Mouse (Mus musculus): ENCODE results near the gene Arhgap35. TPM values are rescaled to one million over a fixed set of nuclear protein-coding genes. Genes with fewer than 3 reads are reported as not detected.
"Not testable (repeated sequence)": the region's sequence is repeated elsewhere in the genome, so short reads cannot be mapped to it uniquely, and the experiment has no call there.

The Arhgap35 gene
- polyA plus RNA-seq (2015; fragmentation: Nextera tagmentation; extraction: Ambion mirVana) = 2.5 and 2.6 TPM in 2 replicates

- Histone ChIP-seq H3K9me3 (replicated peaks; ENCODE audit: control insufficient read depth, low read length) (no peaks in the 10 kb centered on the region), H3K4me2 (ENCODE audit: low read depth, low read length) (peak within 1 kb of the TSS; percentile 86), H3K9ac (ENCODE audit: low read depth, low read length) (peak within 1 kb of the TSS; percentile 76), H3K27ac (ENCODE audit: low read length) (peak within 1 kb of the TSS; percentile 92), H3K36me3 (ENCODE audit: control insufficient read depth, insufficient read depth) (no peaks in the 10 kb centered on the region), H3K4me1 (ENCODE audit: control insufficient read depth, low read depth, low read length) (peaks cover 21% of the 10 kb centered on the region), H3K4me3 (ENCODE audit: low read depth, low read length) (peak within 1 kb of the TSS; percentile 75), H3K27me3 (ENCODE audit: control insufficient read depth, insufficient read depth, low read depth, low read length) (peaks cover 18% of the 10 kb centered on the region)
- peak; percentile 92 for ATAC-seq (ENCODE audit: low read depth)
- WGBS (ENCODE audit: insufficient replicate concordance) = under 1% methylated on average over 78 of the region's 78 CpGs
These were observed at the start of gene Arhgap35 for GRCm38 (mm10) chr7:16614888-16615715. Gene Arhgap35, minus strand, starts transcription at chr7:16614993.

GRCm38 (mm10) chr7:16644260-16644659, 29.5 kb upstream of the Arhgap35 start:
- Histone ChIP-seq H3K4me2 (ENCODE audit: low read depth, low read length) (no peak overlapping the region), H3K27ac (ENCODE audit: low read length) (no peak overlapping the region), H3K4me1 (ENCODE audit: control insufficient read depth, low read depth, low read length) (no peaks in the 10 kb centered on the region), H3K36me3 (ENCODE audit: control insufficient read depth, insufficient read depth) (no peaks in the 10 kb centered on the region), H3K27me3 (ENCODE audit: control insufficient read depth, insufficient read depth, low read depth, low read length) (no peaks in the 10 kb centered on the region), H3K9ac (ENCODE audit: low read depth, low read length) (no peak overlapping the region), H3K9me3 (replicated peaks; ENCODE audit: control insufficient read depth, low read length) (no peaks in the 10 kb centered on the region), H3K4me3 (ENCODE audit: low read depth, low read length) (no peak overlapping the region)
- 73% methylated on average over 12 of the region's 12 CpGs for WGBS (ENCODE audit: insufficient replicate concordance)
- ATAC-seq (ENCODE audit: low read depth) = no peak

- not testable (repeated sequence) for H3K36me3 ChIP-seq (ENCODE audit: control insufficient read depth, insufficient read depth); H3K4me3 ChIP-seq (ENCODE audit: low read depth, low read length); H3K27ac ChIP-seq (ENCODE audit: low read length); H3K27me3 ChIP-seq (ENCODE audit: control insufficient read depth, insufficient read depth, low read depth, low read length); H3K9me3 ChIP-seq (replicated peaks; ENCODE audit: control insufficient read depth, low read length); H3K9ac ChIP-seq (ENCODE audit: low read depth, low read length); ATAC-seq (ENCODE audit: low read depth); H3K4me1 ChIP-seq (ENCODE audit: control insufficient read depth, low read depth, low read length); H3K4me2 ChIP-seq (ENCODE audit: low read depth, low read length)
- 18% methylated on average over 3 of the region's 4 CpGs for WGBS (ENCODE audit: insufficient replicate concordance)
These were observed 28.3 kb upstream of the Arhgap35 start for GRCm38 (mm10) chr7:16643106-16643505.

GRCm38 (mm10) chr7:16639028-16639427, 24.2 kb upstream of the Arhgap35 start:
- Histone ChIP-seq H3K9me3 (replicated peaks; ENCODE audit: control insufficient read depth, low read length) (no peaks in the 10 kb centered on the region), H3K4me1 (ENCODE audit: control insufficient read depth, low read depth, low read length) (no peaks in the 10 kb centered on the region), H3K9ac (ENCODE audit: low read depth, low read length) (no peak overlapping the region), H3K4me3 (ENCODE audit: low read depth, low read length) (no peak overlapping the region), H3K27ac (ENCODE audit: low read length) (no peak overlapping the region), H3K27me3 (ENCODE audit: control insufficient read depth, insufficient read depth, low read depth, low read length) (no peaks in the 10 kb centered on the region), H3K36me3 (ENCODE audit: control insufficient read depth, insufficient read depth) (no peaks in the 10 kb centered on the region), H3K4me2 (ENCODE audit: low read depth, low read length) (no peak overlapping the region)
- no peak for ATAC-seq (ENCODE audit: low read depth)
- WGBS (ENCODE audit: insufficient replicate concordance) = 53% methylated on average over 3 of the region's 3 CpGs

GRCm38 (mm10) chr7:16635116-16635515, 20.3 kb upstream of the Arhgap35 start:
- Histone ChIP-seq H3K36me3 (ENCODE audit: control insufficient read depth, insufficient read depth) (no peaks in the 10 kb centered on the region), H3K9me3 (replicated peaks; ENCODE audit: control insufficient read depth, low read length) (no peaks in the 10 kb centered on the region), H3K4me3 (ENCODE audit: low read depth, low read length) (no peak overlapping the region), H3K27ac (ENCODE audit: low read length) (no peak overlapping the region), H3K4me1 (ENCODE audit: control insufficient read depth, low read depth, low read length) (no peaks in the 10 kb centered on the region), H3K9ac (ENCODE audit: low read depth, low read length) (no peak overlapping the region), H3K27me3 (ENCODE audit: control insufficient read depth, insufficient read depth, low read depth, low read length) (no peaks in the 10 kb centered on the region), H3K4me2 (ENCODE audit: low read depth, low read length) (no peak overlapping the region)
- ATAC-seq (ENCODE audit: low read depth) = no peak
- WGBS (ENCODE audit: insufficient replicate concordance) = 50% methylated on average over 3 of the region's 3 CpGs

- ATAC-seq (ENCODE audit: low read depth); H3K9me3 ChIP-seq (replicated peaks; ENCODE audit: control insufficient read depth, low read length); H3K9ac ChIP-seq (ENCODE audit: low read depth, low read length); H3K27me3 ChIP-seq (ENCODE audit: control insufficient read depth, insufficient read depth, low read depth, low read length); H3K4me3 ChIP-seq (ENCODE audit: low read depth, low read length); H3K4me2 ChIP-seq (ENCODE audit: low read depth, low read length); H3K27ac ChIP-seq (ENCODE audit: low read length); H3K36me3 ChIP-seq (ENCODE audit: control insufficient read depth, insufficient read depth); H3K4me1 ChIP-seq (ENCODE audit: control insufficient read depth, low read depth, low read length): not testable (repeated sequence)
- WGBS (ENCODE audit: insufficient replicate concordance) = 5% methylated on average over 10 of the region's 10 CpGs
These were observed 19.1 kb upstream of the Arhgap35 start for GRCm38 (mm10) chr7:16633913-16634312.

GRCm38 (mm10) chr7:16631932-16632331, 17.1 kb upstream of the Arhgap35 start:
- Histone ChIP-seq H3K9me3 (replicated peaks; ENCODE audit: control insufficient read depth, low read length) (no peaks in the 10 kb centered on the region), H3K4me1 (ENCODE audit: control insufficient read depth, low read depth, low read length) (no peaks in the 10 kb centered on the region), H3K36me3 (ENCODE audit: control insufficient read depth, insufficient read depth) (no peaks in the 10 kb centered on the region), H3K27ac (ENCODE audit: low read length) (no peak overlapping the region), H3K4me2 (ENCODE audit: low read depth, low read length) (no peak overlapping the region), H3K4me3 (ENCODE audit: low read depth, low read length) (no peak overlapping the region), H3K27me3 (ENCODE audit: control insufficient read depth, insufficient read depth, low read depth, low read length) (no peaks in the 10 kb centered on the region), H3K9ac (ENCODE audit: low read depth, low read length) (no peak overlapping the region)
- 47% methylated on average over 4 of the region's 4 CpGs for WGBS (ENCODE audit: insufficient replicate concordance)
- no peak for ATAC-seq (ENCODE audit: low read depth)

GRCm38 (mm10) chr7:16631025-16631424, 16.2 kb upstream of the Arhgap35 start:
- Histone ChIP-seq H3K9me3 (replicated peaks; ENCODE audit: control insufficient read depth, low read length) (no peaks in the 10 kb centered on the region), H3K4me1 (ENCODE audit: control insufficient read depth, low read depth, low read length) (no peaks in the 10 kb centered on the region), H3K27ac (ENCODE audit: low read length) (no peak overlapping the region), H3K36me3 (ENCODE audit: control insufficient read depth, insufficient read depth) (no peaks in the 10 kb centered on the region), H3K27me3 (ENCODE audit: control insufficient read depth, insufficient read depth, low read depth, low read length) (no peaks in the 10 kb centered on the region), H3K4me3 (ENCODE audit: low read depth, low read length) (no peak overlapping the region), H3K9ac (ENCODE audit: low read depth, low read length) (no peak overlapping the region), H3K4me2 (ENCODE audit: low read depth, low read length) (no peak overlapping the region)
- ATAC-seq (ENCODE audit: low read depth) = no peak
- 50% methylated on average over 4 of the region's 4 CpGs for WGBS (ENCODE audit: insufficient replicate concordance)

GRCm38 (mm10) chr7:16629598-16630296, 15.0 kb upstream of the Arhgap35 start:
- no peaks in the 10 kb centered on the region for H3K27me3 ChIP-seq (ENCODE audit: control insufficient read depth, insufficient read depth, low read depth, low read length)
- no peak overlapping the region for H3K4me2 ChIP-seq (ENCODE audit: low read depth, low read length)
- no peak for ATAC-seq (ENCODE audit: low read depth)

More at GRCm38 (mm10) chr7:16629598-16630296, 15.0 kb upstream of the Arhgap35 start:
- Histone ChIP-seq H3K36me3 (ENCODE audit: control insufficient read depth, insufficient read depth) (no peaks in the 10 kb centered on the region), H3K27ac (ENCODE audit: low read length) (no peak overlapping the region), H3K4me3 (ENCODE audit: low read depth, low read length) (no peak overlapping the region), H3K4me1 (ENCODE audit: control insufficient read depth, low read depth, low read length) (no peaks in the 10 kb centered on the region), H3K9me3 (replicated peaks; ENCODE audit: control insufficient read depth, low read length) (no peaks in the 10 kb centered on the region), H3K9ac (ENCODE audit: low read depth, low read length) (no peak overlapping the region)
- 11% methylated on average over 10 of the region's 10 CpGs for WGBS (ENCODE audit: insufficient replicate concordance)

Data from liver, embryonic 16.5 days (tissue).